Mouse (Mus musculus) lung, postnatal 0 days (tissue): Measurements from ENCODE around the gene Reep3. TPM values are rescaled to one million over a fixed set of nuclear protein-coding genes. Genes with fewer than 3 reads are reported as not detected.

Experiments
- ATAC-seq: fragments of 200-750 bp; cut with Nextera tagmentation; 2 replicates; pipeline ENCODE4 v1.8.0; 2017; ENCODE audit warnings: moderate library complexity
- DNase-seq: peaks from one replicate; pipeline ENCODE4 v3.0.0-alpha.2; 2016; ENCODE audit warnings: low spot score
- H3K27ac ChIP-seq: fragments of 300-500 bp; sonication (generic); 2 replicates; pipeline ENCODE4 v1.5.1; 2014; ENCODE audit warnings: antibody characterized with exemption, mild to moderate bottlenecking, low read length, mixed read lengths
- H3K27me3 ChIP-seq: fragments of 300-500 bp; sonication (generic); replicated peaks from 2 replicates; pipeline ENCODE4 v1.6.1; 2014; ENCODE audit warnings: low read length, mixed read lengths; ENCODE audit not compliant: insufficient read depth
- H3K36me3 ChIP-seq: fragments of 300-500 bp; sonication (generic); 2 replicates; pipeline ENCODE4 v1.6.1; 2014; ENCODE audit warnings: low read length, mixed read lengths; ENCODE audit not compliant: insufficient read depth
- H3K4me1 ChIP-seq: fragments of 300-500 bp; sonication (generic); 2 replicates; pipeline ENCODE4 v1.6.1; 2014; ENCODE audit warnings: antibody characterized with exemption, low read depth, low read length, mixed read lengths; ENCODE audit not compliant: insufficient read depth
- H3K4me2 ChIP-seq: fragments of 300-500 bp; sonication (generic); replicated peaks from 2 replicates; pipeline ENCODE4 v1.6.1; 2014; ENCODE audit warnings: low read depth, mild to moderate bottlenecking, low read length, moderate library complexity, mixed read lengths
- H3K4me3 ChIP-seq: fragments of 300-500 bp; sonication (generic); 2 replicates; pipeline ENCODE4 v1.5.1; 2014; ENCODE audit warnings: low read depth, low read length
- H3K9ac ChIP-seq: fragments of 300-500 bp; sonication (generic); replicated peaks from 2 replicates; pipeline ENCODE4 v1.6.1; 2014; ENCODE audit warnings: low read depth, mild to moderate bottlenecking
- H3K9me3 ChIP-seq: fragments of 300-500 bp; sonication (generic); 2 replicates; pipeline ENCODE4 v1.6.1; 2016; ENCODE audit warnings: low read length, mixed read lengths
- CTCF ChIP-seq: IDR thresholded peaks from 2 replicates; pipeline ENCODE4 v1.5.1; 2016; ENCODE audit warnings: antibody characterized with exemption, mild to moderate bottlenecking
- EP300 ChIP-seq: IDR thresholded peaks from 2 replicates; pipeline ENCODE4 v1.6.1; 2016; ENCODE audit warnings: antibody characterized with exemption, mild to moderate bottlenecking, control low read depth
- WGBS: fragments of 180-500 bp; shearing (Covaris S2); extraction: QIAGEN DNeasy Blood & Tissue Kit; methylation state at CpG from one replicate; pipeline ENCODE4 v1.1.7; 2014; 5-methylcytosine and 5-hydroxymethylcytosine counted together
- polyA plus RNA-seq: library from polyadenylated mRNA; unstranded; fragments of >200 nt; fragmentation: Nextera tagmentation; extraction: Ambion mirVana; gene quantifications from 2 replicates; pipeline ENCODE4 v1.2.1, GENCODE M21; 2015

The Reep3 gene
- polyA plus RNA-seq = 38.4 and 43.8 TPM in 2 replicates

- DNase-seq = peak; percentile 79
- Histone ChIP-seq H3K9me3 (no peaks in the 10 kb centered on the region; the same call in 1 of the 2 replicates), H3K27ac (peak within 1 kb of the TSS; percentile 98), H3K4me3 (peak within 1 kb of the TSS; percentile 98), H3K27me3 (no peaks in the 10 kb centered on the region), H3K36me3 (no peaks in the 10 kb centered on the region), H3K9ac (peak within 1 kb of the TSS; percentile 99), H3K4me2 (peak within 1 kb of the TSS; percentile 81), H3K4me1 (peaks cover 39% of the 10 kb centered on the region)
- peak; percentile 91 for ATAC-seq
- 1% methylated on average over 59 of the region's 97 CpGs for WGBS
- TF ChIP-seq EP300 (no peak), CTCF (no peak)
Measured at GRCm38 (mm10) chr10:67096621-67097436, at the start of gene Reep3. Gene Reep3, minus strand, starts transcription at chr10:67096945.

DNA sequence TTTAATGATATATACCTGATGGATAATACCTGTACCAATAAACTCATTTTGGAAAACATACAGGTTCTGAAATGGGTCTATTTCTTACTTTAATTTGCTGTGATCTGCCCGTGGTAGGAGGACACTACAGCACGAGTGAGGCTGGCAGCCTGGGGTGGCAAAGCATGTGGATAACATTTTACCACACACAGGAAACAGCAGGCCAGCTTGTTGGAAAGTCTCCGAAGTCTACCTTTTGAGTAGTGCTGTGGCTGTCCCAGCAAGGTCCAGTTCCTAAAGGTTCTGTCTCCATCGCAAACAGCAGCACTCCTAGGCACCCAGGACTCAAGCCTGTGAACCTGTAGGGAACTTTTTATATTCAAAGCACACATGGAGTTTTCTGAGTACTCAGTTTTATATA, 48.9 kb upstream of the Reep3 start:
- TF ChIP-seq EP300 = no peak
- DNase-seq (no peak), ATAC-seq (no peak)
- 82% methylated on average over 4 of the region's 4 CpGs for WGBS
- Histone ChIP-seq H3K4me2 (no peak overlapping the region), H3K27me3 (no peaks in the 10 kb centered on the region), H3K27ac (no peak overlapping the region), H3K9ac (no peak overlapping the region), H3K4me1 (no peaks in the 10 kb centered on the region), H3K9me3 (no peaks in the 10 kb centered on the region), H3K4me3 (no peak overlapping the region), H3K36me3 (no peaks in the 10 kb centered on the region)

DNA sequence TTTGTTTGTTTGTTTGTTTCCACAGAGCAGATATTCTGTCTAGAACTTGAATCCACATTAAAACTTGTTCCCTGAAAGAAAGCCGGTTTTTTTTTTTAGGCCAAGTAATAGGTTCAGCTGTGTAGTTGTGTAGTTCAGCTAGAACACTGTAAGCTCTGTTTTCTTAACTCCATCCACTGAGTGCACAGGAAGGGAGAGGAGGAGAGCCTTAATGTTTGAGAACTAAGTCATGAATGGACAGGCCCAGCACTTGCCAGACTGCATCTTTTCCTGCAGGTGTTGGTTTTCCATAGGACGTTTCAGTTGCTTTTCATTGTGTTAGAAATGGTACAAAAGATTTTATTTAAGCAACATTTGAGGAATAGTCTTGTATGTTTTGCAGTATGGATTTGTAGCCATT, 47.5 kb upstream of the Reep3 start:
- DNase-seq (no peak), ATAC-seq (no peak)
- Histone ChIP-seq H3K27ac (no peak overlapping the region), H3K9ac (no peak overlapping the region), H3K4me2 (no peak overlapping the region), H3K27me3 (no peaks in the 10 kb centered on the region), H3K4me1 (no peaks in the 10 kb centered on the region), H3K9me3 (no peaks in the 10 kb centered on the region), H3K4me3 (no peak overlapping the region), H3K36me3 (no peaks in the 10 kb centered on the region)
- WGBS = 62% methylated on average over 2 of the region's 2 CpGs
- no peak for TF ChIP-seq CTCF
- TF ChIP-seq EP300 = no peak

DNA sequence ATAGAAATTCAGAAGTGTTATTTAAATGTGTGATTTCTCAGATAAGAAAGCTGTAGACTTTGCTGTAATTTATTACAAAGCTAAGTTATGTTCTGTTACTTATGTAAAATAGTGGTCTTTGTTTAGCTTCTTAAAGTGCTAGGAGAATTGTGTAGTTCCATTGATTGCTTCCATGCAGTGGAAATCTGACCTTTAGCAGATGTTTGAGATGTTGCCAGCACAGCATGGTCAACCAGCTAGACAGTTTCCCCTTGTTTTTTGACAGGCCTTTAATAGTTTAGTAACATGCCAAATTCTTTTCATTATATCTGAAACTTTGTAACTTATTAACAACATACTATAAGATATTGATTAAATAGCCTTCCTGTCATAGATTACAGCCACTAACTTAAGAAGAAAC, 46.9 kb upstream of the Reep3 start:
- DNase-seq (no peak), ATAC-seq (no peak)
- no peak overlapping the region for H3K9ac ChIP-seq
- H3K27ac ChIP-seq = no peak overlapping the region
- H3K36me3 ChIP-seq = no peaks in the 10 kb centered on the region
- H3K9me3 ChIP-seq = no peaks in the 10 kb centered on the region
- no peaks in the 10 kb centered on the region for H3K27me3 ChIP-seq
- no peaks in the 10 kb centered on the region for H3K4me1 ChIP-seq
- no peak overlapping the region for H3K4me3 ChIP-seq
- TF ChIP-seq CTCF (no peak), EP300 (no peak)
- no peak overlapping the region for H3K4me2 ChIP-seq

DNA sequence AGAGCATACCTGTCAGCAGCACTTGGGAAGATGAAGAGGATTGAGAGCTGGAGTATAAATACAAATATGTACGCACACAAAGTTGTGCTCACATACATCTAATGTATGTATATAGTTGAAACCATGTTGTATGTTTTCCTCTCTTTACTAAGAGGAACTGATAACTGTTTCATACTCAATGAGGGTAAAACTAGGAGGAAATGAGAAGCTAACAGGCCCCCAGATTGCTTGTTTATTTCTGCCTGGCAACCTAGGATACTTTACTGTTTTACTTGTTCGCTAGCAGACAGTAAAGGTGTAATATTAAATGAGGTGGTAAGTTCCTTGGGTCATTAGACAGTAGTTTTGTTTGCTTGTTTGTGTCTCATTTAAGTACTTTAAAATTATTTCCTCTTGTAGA, 40.7 kb upstream of the Reep3 start:
- no peak for TF ChIP-seq CTCF
- no peak for TF ChIP-seq EP300
- no peak for ATAC-seq
- Histone ChIP-seq H3K36me3 (no peaks in the 10 kb centered on the region), H3K4me1 (no peaks in the 10 kb centered on the region), H3K4me2 (no peak overlapping the region), H3K27ac (no peak overlapping the region), H3K9me3 (no peaks in the 10 kb centered on the region), H3K27me3 (no peaks in the 10 kb centered on the region), H3K4me3 (no peak overlapping the region), H3K9ac (no peak overlapping the region)
- no peak for DNase-seq
- 92% methylated on average over 2 of the region's 2 CpGs for WGBS

- WGBS = 93% methylated on average over 2 of the region's 2 CpGs
- Histone ChIP-seq H3K9me3 (no peaks in the 10 kb centered on the region), H3K4me1 (peaks cover 3% of the 10 kb centered on the region; the same call in 1 of the 2 replicates), H3K27ac (no peak overlapping the region), H3K9ac (no peak overlapping the region), H3K27me3 (no peaks in the 10 kb centered on the region), H3K4me2 (no peak overlapping the region), H3K4me3 (no peak overlapping the region), H3K36me3 (no peaks in the 10 kb centered on the region)
- ATAC-seq = no peak
- TF ChIP-seq CTCF (peak; percentile 33), EP300 (no peak)
- no peak for DNase-seq
Measured at GRCm38 (mm10) chr10:67134322-67134721, 37.6 kb upstream of the Reep3 start.
